Mouse (Mus musculus): ENCODE measurements around the gene Stag1.

The Stag1 gene

DNA sequence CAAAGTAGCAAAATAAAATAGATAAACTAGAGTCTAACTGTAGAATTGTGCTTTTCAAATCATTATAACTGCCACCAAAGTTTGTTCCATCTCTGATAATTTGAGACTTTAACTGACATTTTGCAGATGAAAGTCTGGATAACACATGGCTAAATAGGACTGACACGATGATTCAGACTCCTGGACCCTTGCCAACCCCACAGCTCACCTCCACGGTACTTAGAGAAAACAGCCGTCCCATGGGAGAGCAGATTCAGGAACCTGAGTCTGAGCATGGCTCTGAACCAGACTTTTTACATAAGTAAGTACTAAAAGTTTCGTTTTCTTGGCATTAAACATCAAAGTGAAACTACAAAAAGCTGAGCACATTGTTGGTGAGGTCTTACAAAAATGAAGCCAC is 353.9 kb downstream of the Stag1 start:
- DNase-seq (ENCODE audit: low spot score in 2 of 2) = peak; percentile 6 to 8

- DNase-seq (ENCODE audit: low spot score in 2 of 2) = no peak
Measured at GRCm38 (mm10) chr9:100962903-100963427, 365.4 kb downstream of the Stag1 start.

GRCm38 (mm10) chr9:100963428-100963912 is 365.9 kb downstream of the Stag1 start:
- no peak for DNase-seq (ENCODE audit: low spot score in 2 of 2)

- no peak for DNase-seq (ENCODE audit: low spot score in 2 of 2)
Measured at GRCm38 (mm10) chr9:100964106-100964505, 366.5 kb downstream of the Stag1 start.

DNA sequence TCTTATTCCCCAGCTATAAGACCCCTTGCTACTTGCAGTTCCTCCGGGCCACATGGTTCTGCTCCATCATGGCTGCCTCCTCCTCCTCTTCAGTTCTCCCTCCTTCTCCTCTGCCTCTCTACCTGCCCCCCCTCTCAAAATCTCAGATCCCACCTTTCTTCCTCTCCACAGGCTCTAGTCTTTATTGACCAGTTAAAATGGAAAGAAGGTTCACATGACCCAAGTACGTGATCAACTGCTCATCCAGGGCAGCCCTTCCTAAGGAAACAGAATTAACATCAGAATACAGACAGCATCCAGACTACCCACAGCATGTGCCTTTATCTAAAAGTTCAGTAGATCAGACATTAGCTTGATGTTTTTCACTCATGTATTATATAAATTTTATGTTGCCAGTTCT is 371.9 kb downstream of the Stag1 start:
- no peak for DNase-seq (ENCODE audit: low spot score in 2 of 2)

DNA sequence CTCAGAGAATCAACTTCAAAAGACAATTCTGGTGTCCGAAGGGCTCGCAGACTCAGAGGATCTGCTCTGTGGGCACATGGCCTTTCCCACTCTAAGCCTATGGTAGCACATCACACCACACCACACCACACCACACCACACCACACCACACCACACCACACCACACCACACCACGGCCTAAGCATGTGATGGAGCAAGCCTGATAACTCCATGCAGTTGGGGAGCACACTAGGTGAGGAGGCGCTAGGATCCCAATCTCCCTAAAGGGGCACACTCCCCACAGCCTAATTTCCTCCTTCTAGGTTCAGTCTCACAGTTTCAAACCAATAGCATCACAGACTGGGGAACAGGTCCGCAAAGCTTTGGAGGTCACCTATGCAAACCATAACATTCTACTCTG is 381.1 kb downstream of the Stag1 start:
- DNase-seq (ENCODE audit: low spot score in 2 of 2) = no peak

DNA sequence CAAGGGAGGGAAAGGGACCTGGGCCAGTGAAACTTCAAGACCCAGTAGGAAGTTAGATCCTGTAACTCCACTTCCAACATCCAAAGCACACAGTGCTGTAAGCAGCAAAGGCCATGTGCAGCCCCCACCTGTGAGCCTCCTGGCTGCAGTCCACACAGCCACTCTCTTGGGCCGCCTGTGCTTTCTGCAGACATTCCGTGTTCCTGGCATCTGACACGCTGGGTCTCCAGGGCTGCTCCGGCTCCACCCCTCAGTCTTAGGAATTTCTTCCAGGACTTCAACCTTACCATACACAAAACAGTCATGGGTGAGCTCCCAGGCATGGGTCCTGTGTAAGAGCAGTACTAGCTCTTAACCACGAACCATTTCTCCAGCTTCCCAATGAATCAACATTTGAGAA is 381.7 kb downstream of the Stag1 start:
- DNase-seq (ENCODE audit: low spot score in 2 of 2) = no peak

- DNase-seq (ENCODE audit: low spot score in 2 of 2) = no peak
Measured at GRCm38 (mm10) chr9:100982786-100983185, 385.2 kb downstream of the Stag1 start.

DNA sequence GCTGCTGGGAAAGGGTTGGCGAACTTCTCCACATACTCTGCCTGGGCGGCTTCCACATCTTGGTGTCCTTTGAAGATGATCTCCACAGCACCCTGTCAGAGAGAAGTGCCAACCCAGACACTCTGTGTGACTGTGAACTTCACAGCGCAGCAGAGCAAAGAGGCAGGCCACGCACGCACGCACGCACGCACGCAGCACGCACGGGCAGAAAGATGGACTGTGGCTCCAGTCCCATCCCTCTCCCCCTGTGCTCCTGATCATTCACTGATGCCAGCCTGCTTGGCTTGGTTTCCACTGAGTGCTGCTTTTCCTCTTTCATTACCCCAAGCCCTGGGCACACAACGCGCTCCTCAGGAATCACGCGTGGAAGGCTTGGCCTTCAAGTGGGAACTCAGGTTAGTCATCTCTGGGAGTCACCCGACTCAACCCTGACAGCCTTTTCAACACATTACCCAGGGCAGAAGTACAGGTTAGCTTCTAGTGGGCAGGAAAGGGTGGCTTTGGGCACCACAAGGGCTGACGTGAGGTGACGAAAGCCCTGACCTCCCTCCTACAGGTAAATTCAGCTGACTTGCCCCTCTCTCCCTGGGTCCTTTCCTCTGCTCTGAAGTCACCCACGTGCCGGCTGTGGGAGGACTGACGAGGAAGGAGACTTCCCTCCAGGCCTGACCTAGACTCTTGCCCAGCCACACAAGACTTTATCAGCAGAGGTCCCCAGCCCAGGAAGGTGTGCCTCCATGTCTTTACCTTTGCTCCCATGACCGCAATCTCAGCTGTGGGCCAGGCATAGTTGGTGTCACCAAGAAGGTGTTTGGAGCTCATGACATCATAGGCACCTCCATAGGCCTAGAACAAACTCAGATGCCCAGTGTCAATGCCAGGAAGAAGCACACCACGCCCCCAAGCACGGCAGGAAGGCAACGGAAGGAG is 387.0 kb downstream of the Stag1 start:
- DNase-seq (ENCODE audit: low spot score in 2 of 2) = no peak

DNA sequence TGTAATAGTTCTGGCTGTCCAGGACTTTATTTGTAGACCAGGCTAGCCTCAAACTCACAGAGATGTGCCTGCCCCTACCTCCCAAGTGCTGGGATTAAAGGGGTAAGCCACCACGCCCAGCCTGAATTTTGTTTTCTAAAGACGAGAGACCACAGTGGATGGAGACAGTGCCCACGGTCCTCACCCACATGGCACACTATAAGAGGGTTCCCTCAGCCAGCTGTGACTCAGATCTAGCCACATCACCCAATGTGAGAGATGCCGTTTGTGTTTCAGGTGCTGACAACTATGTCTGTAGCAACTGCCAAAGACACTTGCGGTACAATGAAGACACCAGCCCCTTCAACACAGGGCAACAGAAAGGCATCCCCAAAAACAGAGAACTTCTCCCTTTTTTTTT is 389.4 kb downstream of the Stag1 start:
- no peak for DNase-seq (ENCODE audit: low spot score in 2 of 2)

GRCm38 (mm10) chr9:100987850-100988249 is 390.3 kb downstream of the Stag1 start:
- no peak for DNase-seq (ENCODE audit: low spot score in 2 of 2)

- no peak for DNase-seq (ENCODE audit: low spot score in 2 of 2)
Measured at GRCm38 (mm10) chr9:100990609-100991008, 393.0 kb downstream of the Stag1 start.

- no peak for DNase-seq (ENCODE audit: low spot score in 2 of 2)
Measured at GRCm38 (mm10) chr9:100991321-100991720, 393.7 kb downstream of the Stag1 start.

DNA sequence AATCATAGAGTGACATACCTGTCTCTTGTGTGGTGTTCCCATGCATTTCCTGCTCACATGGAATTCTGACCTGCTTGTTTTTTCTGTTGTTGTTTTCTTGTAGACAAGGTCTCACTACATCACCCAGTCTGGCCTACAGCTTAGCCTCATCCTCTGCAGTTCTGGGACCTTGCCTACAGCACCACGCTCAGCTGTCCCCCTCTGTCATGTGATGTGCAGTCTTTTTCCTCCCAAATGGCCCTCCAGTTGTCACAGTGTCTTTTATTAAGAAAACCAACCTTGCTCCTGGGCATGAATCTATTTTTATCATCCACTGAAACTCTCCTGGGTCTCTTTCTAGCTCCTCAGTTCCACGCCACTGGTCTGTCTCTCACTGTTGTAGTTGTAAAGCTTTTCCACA is 394.6 kb downstream of the Stag1 start:
- no peak for DNase-seq (ENCODE audit: low spot score in 2 of 2)

DNA sequence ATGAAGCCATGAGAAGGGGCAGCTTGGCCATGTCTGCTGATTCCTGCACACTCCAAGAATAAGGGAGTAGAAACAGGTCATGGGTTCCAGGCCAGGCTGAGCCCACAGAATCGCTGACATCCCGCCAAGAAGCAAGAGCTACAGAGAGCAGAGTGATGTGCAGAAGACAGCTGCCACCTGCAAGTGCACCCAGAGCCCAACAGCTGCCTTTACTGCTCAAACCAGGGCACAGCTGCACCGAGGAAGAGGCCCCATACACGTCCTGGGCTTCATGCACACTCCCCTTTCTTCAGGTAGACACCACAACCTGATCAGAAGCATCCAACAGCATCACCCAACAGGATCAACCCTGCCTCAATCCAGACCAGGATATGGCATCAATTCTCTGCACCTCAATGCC is 396.3 kb downstream of the Stag1 start:
- no peak for DNase-seq (ENCODE audit: low spot score in 2 of 2)

DNA sequence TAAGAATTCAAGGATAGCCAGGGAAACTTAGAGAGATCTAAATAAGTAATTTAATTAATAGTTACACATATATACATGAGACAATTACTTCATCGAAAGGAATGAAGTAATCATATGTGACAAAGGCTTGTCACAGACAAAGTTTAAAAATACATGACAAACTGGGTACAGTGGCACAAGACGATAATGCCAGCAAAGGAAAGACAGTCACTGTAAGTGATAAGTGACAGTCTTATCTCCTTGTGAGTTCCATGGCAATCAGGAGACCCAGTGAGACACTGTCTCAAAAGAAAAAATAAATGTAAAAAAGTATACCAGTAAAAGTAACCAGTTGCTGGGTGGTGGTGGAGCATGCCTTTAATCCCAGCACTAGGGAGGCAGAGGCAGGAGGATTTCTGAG is 399.5 kb downstream of the Stag1 start:
- no peak for DNase-seq (ENCODE audit: low spot score in 2 of 2)

- DNase-seq (ENCODE audit: low spot score in 2 of 2) = no peak
Measured at GRCm38 (mm10) chr9:101002053-101002452, 404.5 kb downstream of the Stag1 start.

GRCm38 (mm10) chr9:101002841-101003240 is 405.2 kb downstream of the Stag1 start:
- DNase-seq (ENCODE audit: low spot score in 2 of 2) = no peak

- DNase-seq (ENCODE audit: low spot score in 2 of 2) = no peak
Measured at GRCm38 (mm10) chr9:101003302-101003701, 405.7 kb downstream of the Stag1 start.

DNA sequence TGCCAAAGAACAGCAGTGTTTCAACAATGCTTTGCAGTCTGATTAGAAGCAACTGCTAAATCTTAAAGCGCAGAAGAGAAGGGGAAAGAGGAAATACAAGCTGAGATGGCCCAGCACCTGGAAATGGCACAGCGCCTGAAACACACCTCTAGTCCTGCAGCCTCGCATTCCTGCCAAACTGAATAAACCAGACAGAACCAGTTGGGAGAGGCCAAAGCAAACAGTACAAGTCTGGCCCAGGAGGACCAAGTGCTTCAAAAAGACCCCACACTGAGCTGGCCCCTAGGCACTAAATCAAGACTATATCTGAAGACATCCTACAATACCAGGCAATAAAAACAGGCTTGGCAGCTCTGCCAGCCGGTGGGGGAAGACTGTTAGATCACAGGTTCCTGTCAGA is 408.3 kb downstream of the Stag1 start:
- no peak for DNase-seq (ENCODE audit: low spot score in 2 of 2)

Data from heart, adult 9 months (tissue).